Mouse (Mus musculus) kidney, adult 2 months (tissue): ENCODE results near the gene Olfr853. TPM values are rescaled to one million over a fixed set of nuclear protein-coding genes. Genes with fewer than 3 reads are reported as not detected.

Experiments
- DNase-seq: peaks from one replicate; pipeline ENCODE4 v3.0.0; 2021
- H3K27ac ChIP-seq: fragments of 200-500 bp; 2 replicates; pipeline ENCODE4 v1.5.1; 2012; ENCODE audit warnings: low read depth, low read length, control low read depth, inconsistent platforms; ENCODE audit not compliant: insufficient read depth
- H3K27me3 ChIP-seq: fragments of 200-500 bp; replicated peaks from 2 replicates; pipeline ENCODE4 v1.6.1; 2012; ENCODE audit warnings: mild to moderate bottlenecking, moderate library complexity, low read length, inconsistent platforms; ENCODE audit not compliant: control insufficient read depth, insufficient read depth
- H3K36me3 ChIP-seq: fragments of 200-500 bp; 2 replicates; pipeline ENCODE4 v1.6.1; 2012; ENCODE audit warnings: mild to moderate bottlenecking, moderate library complexity, low read length, inconsistent platforms; ENCODE audit not compliant: control insufficient read depth, insufficient read depth
- H3K4me1 ChIP-seq: fragments of 200-500 bp; 2 replicates; pipeline ENCODE4 v1.6.1; 2011; ENCODE audit warnings: low read length; ENCODE audit not compliant: control insufficient read depth, insufficient read depth
- H3K4me3 ChIP-seq: fragments of 200-500 bp; 2 replicates; pipeline ENCODE4 v1.5.1; 2011; ENCODE audit warnings: mild to moderate bottlenecking, low read depth, low read length, control low read depth; ENCODE audit not compliant: insufficient read depth
- CTCF ChIP-seq: fragments of 200-500 bp; conservative IDR thresholded peaks from 2 replicates; pipeline ENCODE4 v1.5.1; 2011; ENCODE audit warnings: low read depth, mild to moderate bottlenecking, control low read depth, low read length, moderate library complexity, mixed read lengths; ENCODE audit not compliant: insufficient read depth, insufficient read length
- POLR2A ChIP-seq: fragments of 200-500 bp; IDR thresholded peaks from one replicate; pipeline ENCODE4 v1.6.1; 2011; ENCODE audit warnings: low read depth, low read length, control low read depth
- WGBS: fragments of 180-500 bp; shearing (Covaris S2); methylation state at CpG from one replicate; pipeline ENCODE4 v1.1.7; 2018; 5-methylcytosine and 5-hydroxymethylcytosine counted together
- polyA plus RNA-seq: library from polyadenylated mRNA; depleted of rRNA; stranded (reverse); fragments of >200 nt; gene quantifications from 2 replicates; pipeline ENCODE4 v1.2.3, GENCODE M21; 2012; rRNA removed

Olfr853 gene
- not detected in 2 replicates for polyA plus RNA-seq

DNA sequence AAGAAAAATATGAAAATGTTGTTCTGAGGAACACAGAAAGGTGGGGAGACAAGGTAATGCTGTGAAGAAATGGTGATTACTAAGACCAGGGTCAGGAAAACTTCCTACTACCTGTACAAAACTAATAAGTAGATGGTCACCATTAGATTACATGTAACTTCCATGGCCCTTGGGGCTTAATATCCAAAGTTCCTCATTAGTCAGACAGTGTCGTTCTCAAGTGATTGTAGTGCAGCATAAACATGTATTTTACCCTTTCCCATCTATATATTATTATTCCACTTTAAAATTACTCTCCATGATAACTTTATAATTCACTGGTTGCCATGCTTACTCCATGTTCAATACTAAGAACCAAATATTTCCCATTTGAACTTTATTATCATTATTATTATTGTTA, at the start of gene Olfr853:
Gene Olfr853 (minus strand): TSS at position 101 of the 400 bp plus-strand sequence.
- Histone ChIP-seq H3K36me3 (no peaks in the 10 kb centered on the region), H3K4me3 (no peak within 1 kb of the TSS), H3K4me1 (no peaks in the 10 kb centered on the region), H3K27ac (no peak within 1 kb of the TSS), H3K27me3 (no peaks in the 10 kb centered on the region)
- 68% methylated on average over 1 of the region's 1 CpGs for WGBS
- TF ChIP-seq POLR2A (no peak), CTCF (no peak)
- DNase-seq, result no peak

DNA sequence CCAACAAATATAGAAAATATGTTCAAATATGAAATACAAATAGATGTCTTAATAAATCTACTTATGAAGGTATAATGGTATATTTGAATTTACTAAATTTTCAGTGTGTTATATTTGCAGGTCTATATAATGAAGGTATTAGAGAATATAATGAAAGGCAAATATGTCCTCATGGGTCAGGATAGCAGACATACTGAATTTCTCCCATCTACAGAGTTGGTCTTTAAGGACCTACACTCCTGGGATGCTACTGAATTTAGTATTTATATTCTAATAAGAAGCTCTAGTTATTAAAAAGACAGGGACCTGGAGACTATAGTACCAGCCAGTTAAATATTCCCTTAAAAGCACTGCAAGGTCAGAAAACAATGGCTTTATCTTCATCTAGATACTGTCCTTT, 41.4 kb upstream of the Olfr853 start, which contains the start of gene Olfr855:
Gene Olfr855 (plus strand): TSS at position 301 of the 400 bp plus-strand sequence.
- no peaks in the 10 kb centered on the region for H3K36me3 ChIP-seq
- H3K4me3 ChIP-seq, result no peak within 1 kb of the TSS
- no peak within 1 kb of the TSS for H3K27ac ChIP-seq
- no peak for DNase-seq
- no peaks in the 10 kb centered on the region for H3K27me3 ChIP-seq
- no peaks in the 10 kb centered on the region for H3K4me1 ChIP-seq
- TF ChIP-seq POLR2A (no peak), CTCF (no peak)

DNA sequence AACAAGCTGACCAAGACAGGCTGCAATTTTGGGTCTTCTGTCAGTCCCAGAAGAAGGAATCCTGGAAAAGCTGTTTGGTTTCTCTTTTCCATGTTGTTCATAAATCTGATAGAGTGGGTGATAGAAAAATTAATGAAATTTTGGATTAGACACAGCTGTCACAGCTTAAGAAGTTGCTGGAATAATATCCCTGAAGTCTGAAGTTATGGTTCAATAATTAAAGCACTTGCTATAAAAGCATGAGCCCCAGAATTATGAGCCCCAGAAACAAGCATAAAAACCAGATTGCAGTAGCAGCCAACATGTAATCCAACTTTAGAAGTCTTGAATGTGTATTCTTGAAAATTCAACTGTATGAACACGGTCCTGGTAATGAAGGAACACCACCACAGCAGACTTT, 26.4 kb upstream of the Olfr853 start, which contains the start of gene Olfr854:
Gene Olfr854 (minus strand): TSS at position 101 of the 400 bp plus-strand sequence.
- DNase-seq, result no peak
- no peak for TF ChIP-seq CTCF
- no peak for TF ChIP-seq POLR2A
- H3K4me3 ChIP-seq, result no peak within 1 kb of the TSS
- no peaks in the 10 kb centered on the region for H3K36me3 ChIP-seq
- no peaks in the 10 kb centered on the region for H3K4me1 ChIP-seq
- H3K27ac ChIP-seq, result no peak within 1 kb of the TSS
- 62% methylated on average over 1 of the region's 1 CpGs for WGBS
- no peaks in the 10 kb centered on the region for H3K27me3 ChIP-seq

DNA sequence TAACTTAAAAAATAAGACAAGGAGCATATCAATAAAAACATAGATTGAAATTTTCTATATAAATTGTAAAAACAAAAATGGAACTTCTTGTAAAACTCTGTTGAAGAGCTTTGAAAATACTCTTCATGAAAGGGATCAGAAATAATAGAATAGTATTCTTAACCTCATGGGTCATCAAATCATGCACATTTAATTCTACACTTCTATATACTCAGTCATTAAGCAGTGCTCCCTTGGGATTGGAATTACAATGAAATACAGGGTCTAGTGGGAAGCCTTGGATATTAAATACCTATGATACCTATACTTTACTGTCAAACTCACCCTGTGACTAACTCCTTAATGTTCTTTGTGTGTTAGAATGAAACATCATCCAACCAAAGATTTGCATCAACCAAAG, 47.9 kb downstream of the Olfr853 start, which contains the start of gene Olfr851:
Gene Olfr851 (plus strand): TSS at position 301 of the 400 bp plus-strand sequence.
- Histone ChIP-seq H3K4me3 (no peak within 1 kb of the TSS), H3K4me1 (no peaks in the 10 kb centered on the region), H3K27ac (no peak within 1 kb of the TSS), H3K36me3 (no peaks in the 10 kb centered on the region), H3K27me3 (no peaks in the 10 kb centered on the region)
- TF ChIP-seq CTCF (no peak), POLR2A (no peak)
- no peak for DNase-seq

Other genes starting within 250 kb of the Olfr853 start
- gene Olfr844, start 224.7 kb downstream of the Olfr853 start, polyA plus RNA-seq, result not detected in 2 replicates
- gene Olfr845, start 204.6 kb downstream of the Olfr853 start, polyA plus RNA-seq, result not detected in 2 replicates
- gene Olfr846, start 177.1 kb downstream of the Olfr853 start, polyA plus RNA-seq, result not detected in 2 replicates
- not detected in 2 replicates for gene Olfr847, start 162.4 kb downstream of the Olfr853 start, polyA plus RNA-seq
- gene Olfr849, start 100.8 kb downstream of the Olfr853 start, polyA plus RNA-seq, result not detected in 2 replicates
- gene Olfr850, start 62.8 kb downstream of the Olfr853 start, polyA plus RNA-seq, result not detected in 2 replicates
- not detected in 2 replicates for gene Olfr851, start 47.8 kb downstream of the Olfr853 start, polyA plus RNA-seq
- not detected in 2 replicates for gene Olfr854, start 26.3 kb upstream of the Olfr853 start, polyA plus RNA-seq
- not detected in 2 replicates for gene Olfr855, start 41.5 kb upstream of the Olfr853 start, polyA plus RNA-seq
- 8.0 and 8.1 TPM in 2 replicates for gene Zfp317, start 81.0 kb upstream of the Olfr853 start, polyA plus RNA-seq
- not detected in 2 replicates for gene Olfr857, start 168.4 kb upstream of the Olfr853 start, polyA plus RNA-seq
- not detected in 2 replicates for gene Olfr58, start 239.2 kb upstream of the Olfr853 start, polyA plus RNA-seq